Mouse (Mus musculus) lung, embryonic 16.5 days (tissue): ENCODE measurements around the gene Dffa. TPM values are rescaled to one million over a fixed set of nuclear protein-coding genes. Genes with fewer than 3 reads are reported as not detected.

Source experiments
- ATAC-seq: fragments of 200-750 bp; cut with Nextera tagmentation; 2 replicates; pipeline ENCODE4 v1.8.0; 2017; ENCODE audit warnings: low read depth, mild to moderate bottlenecking, moderate library complexity
- H3K27ac ChIP-seq: fragments of 300-500 bp; sonication (generic); 2 replicates; pipeline ENCODE4 v1.5.1; 2014; ENCODE audit warnings: mild to moderate bottlenecking, control low read depth, low read length
- H3K27me3 ChIP-seq: fragments of 300-500 bp; sonication (generic); 2 replicates; pipeline ENCODE4 v1.6.1; 2014; ENCODE audit warnings: low read depth, low read length, mixed read lengths; ENCODE audit not compliant: control insufficient read depth, insufficient read depth
- H3K36me3 ChIP-seq: fragments of 300-500 bp; sonication (generic); 2 replicates; pipeline ENCODE4 v1.6.1; 2014; ENCODE audit warnings: low read length; ENCODE audit not compliant: control insufficient read depth, insufficient read depth
- H3K4me1 ChIP-seq: fragments of 300-500 bp; sonication (generic); replicated peaks from 2 replicates; pipeline ENCODE4 v1.6.1; 2014; ENCODE audit warnings: low read length, mixed read lengths; ENCODE audit not compliant: control insufficient read depth, insufficient read depth
- H3K4me2 ChIP-seq: fragments of 300-500 bp; sonication (generic); 2 replicates; pipeline ENCODE4 v1.6.1; 2014; ENCODE audit warnings: low read depth, low read length, control low read depth
- H3K4me3 ChIP-seq: fragments of 300-500 bp; sonication (generic); 2 replicates; pipeline ENCODE4 v1.5.1; 2014; ENCODE audit warnings: mild to moderate bottlenecking, low read length, control low read depth
- H3K9ac ChIP-seq: fragments of 300-500 bp; sonication (generic); 2 replicates; pipeline ENCODE4 v1.6.1; 2014; ENCODE audit warnings: low read length, control low read depth
- H3K9me3 ChIP-seq: fragments of 300-500 bp; sonication (generic); 2 replicates; pipeline ENCODE4 v1.6.1; 2016; ENCODE audit warnings: low read length; ENCODE audit not compliant: control insufficient read depth
- WGBS: fragments of 180-500 bp; shearing (Covaris S2); extraction: QIAGEN DNeasy Blood & Tissue Kit; methylation state at CpG from one replicate; pipeline ENCODE4 v1.1.7; 2014; 5-methylcytosine and 5-hydroxymethylcytosine counted together
- polyA plus RNA-seq: library from polyadenylated mRNA; unstranded; fragments of >200 nt; fragmentation: Nextera tagmentation; extraction: Ambion mirVana; gene quantifications from 2 replicates; pipeline ENCODE4 v1.2.1, GENCODE M21; 2015

Dffa gene
- polyA plus RNA-seq, 1 experiment from 2014 or later: 33.2 TPM

- ATAC-seq: no peak
- H3K4me2 ChIP-seq: peak overlapping the region; percentile 74
- H3K9ac ChIP-seq: peak overlapping the region; percentile 78
- H3K4me3 ChIP-seq: peak overlapping the region; percentile 68
- H3K27me3 ChIP-seq: no peaks in the 10 kb centered on the region
- H3K4me1 ChIP-seq: peaks cover 10% of the 10 kb centered on the region; the same call in 1 of the 2 replicates
- WGBS: 50% methylated on average over 18 of the region's 18 CpGs
- H3K9me3 ChIP-seq: no peaks in the 10 kb centered on the region
- H3K27ac ChIP-seq: no peak overlapping the region
- no peaks in the 10 kb centered on the region for H3K36me3 ChIP-seq
These were observed 32.3 kb downstream of the Dffa start for GRCm38 (mm10) chr4:149136116-149136850.

- Histone ChIP-seq H3K4me1 (peaks cover 10% of the 10 kb centered on the region; the same call in 1 of the 2 replicates), H3K4me2 (peak within 1 kb of the TSS; percentile 74), H3K27ac (peak within 1 kb of the TSS; percentile 83), H3K4me3 (peak within 1 kb of the TSS; percentile 68), H3K36me3 (no peaks in the 10 kb centered on the region), H3K9ac (peak within 1 kb of the TSS; percentile 78), H3K27me3 (no peaks in the 10 kb centered on the region), H3K9me3 (no peaks in the 10 kb centered on the region)
- ATAC-seq: peak; percentile 96
- WGBS: under 1% methylated on average over 67 of the region's 68 CpGs
These were observed 33.2 kb downstream of the Dffa start, which contains the start of gene Cenps for GRCm38 (mm10) chr4:149136982-149137770. Gene Cenps, minus strand, starts transcription at chr4:149137629.

GRCm38 (mm10) chr4:149138515-149138914, 34.6 kb downstream of the Dffa start:
- H3K4me1 ChIP-seq: peaks cover 5% of the 10 kb centered on the region; the same call in 1 of the 2 replicates
- no peak overlapping the region for H3K27ac ChIP-seq
- no peak overlapping the region for H3K4me2 ChIP-seq
- no peaks in the 10 kb centered on the region for H3K27me3 ChIP-seq
- no peak overlapping the region for H3K9ac ChIP-seq
- no peaks in the 10 kb centered on the region for H3K9me3 ChIP-seq
- no peaks in the 10 kb centered on the region for H3K36me3 ChIP-seq
- no peak overlapping the region for H3K4me3 ChIP-seq
- no peak for ATAC-seq
- WGBS: 61% methylated on average over 8 of the region's 8 CpGs

DNA sequence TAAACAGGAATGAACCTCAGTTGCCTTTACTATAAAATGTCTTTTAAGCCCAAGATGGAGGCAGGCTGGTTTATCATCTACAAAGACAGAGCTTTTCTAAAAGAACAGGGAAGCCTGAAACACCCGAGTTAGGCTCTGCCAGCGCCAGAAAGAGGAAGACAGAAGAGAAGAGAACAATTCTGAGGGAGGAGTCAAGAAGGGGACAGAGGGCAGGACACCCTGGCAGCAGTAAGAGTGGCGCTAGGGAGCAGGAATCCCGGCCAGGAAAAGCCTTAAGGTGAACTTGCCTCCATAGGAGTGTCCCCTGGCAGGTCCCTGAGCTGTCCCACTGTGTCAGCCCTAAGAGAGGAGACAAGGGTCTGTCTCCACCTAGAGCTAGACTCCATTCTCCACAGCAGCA, 39.6 kb downstream of the Dffa start:
- Histone ChIP-seq H3K9me3 (no peaks in the 10 kb centered on the region), H3K27ac (no peak overlapping the region), H3K4me1 (peaks cover 3% of the 10 kb centered on the region; the same call in 1 of the 2 replicates), H3K4me3 (no peak overlapping the region), H3K4me2 (no peak overlapping the region), H3K27me3 (no peaks in the 10 kb centered on the region), H3K9ac (no peak overlapping the region), H3K36me3 (no peaks in the 10 kb centered on the region)
- ATAC-seq: no peak
- WGBS: 31% methylated on average over 4 of the region's 4 CpGs

GRCm38 (mm10) chr4:149144459-149144858, 40.5 kb downstream of the Dffa start:
- H3K27me3 ChIP-seq: no peaks in the 10 kb centered on the region
- no peaks in the 10 kb centered on the region for H3K36me3 ChIP-seq
- H3K27ac ChIP-seq: no peak overlapping the region
- H3K4me3 ChIP-seq: no peak overlapping the region
- no peak overlapping the region for H3K9ac ChIP-seq
- ATAC-seq: peak; percentile 88
- peaks cover 3% of the 10 kb centered on the region; the same call in 1 of the 2 replicates for H3K4me1 ChIP-seq
- no peaks in the 10 kb centered on the region for H3K9me3 ChIP-seq
- WGBS: 4% methylated on average over 3 of the region's 3 CpGs
- H3K4me2 ChIP-seq: no peak overlapping the region

DNA sequence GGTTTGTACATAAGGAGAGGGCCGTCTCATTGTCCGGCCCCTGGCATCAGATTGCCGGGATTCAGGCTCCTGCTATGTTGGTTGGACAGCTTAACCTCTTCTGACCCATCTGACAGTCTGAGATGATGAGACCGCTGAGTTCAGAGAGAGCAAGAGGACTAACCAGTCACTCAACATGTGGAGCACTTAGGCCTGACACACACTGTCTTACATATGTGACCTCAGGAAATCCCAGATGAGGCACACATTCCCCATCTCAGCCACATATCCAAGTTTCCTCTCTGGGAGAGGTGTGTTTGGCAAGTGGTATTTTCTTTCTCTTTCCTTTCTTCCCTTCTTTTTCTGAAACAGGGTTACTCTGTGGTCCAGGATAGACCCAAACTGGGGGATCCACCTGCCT, 41.2 kb downstream of the Dffa start:
- no peak overlapping the region for H3K27ac ChIP-seq
- no peak for ATAC-seq
- H3K4me2 ChIP-seq: no peak overlapping the region
- H3K4me1 ChIP-seq: peaks cover 3% of the 10 kb centered on the region; the same call in 1 of the 2 replicates
- H3K36me3 ChIP-seq: 0 out of 2 replicates have a peak, but pooled peaks cover under 1% of the 10 kb centered on the region
- H3K9me3 ChIP-seq: no peaks in the 10 kb centered on the region
- H3K9ac ChIP-seq: no peak overlapping the region
- no peak overlapping the region for H3K4me3 ChIP-seq
- WGBS: 71% methylated on average over 4 of the region's 4 CpGs
- no peaks in the 10 kb centered on the region for H3K27me3 ChIP-seq

GRCm38 (mm10) chr4:149147528-149147927, 43.6 kb downstream of the Dffa start:
- ATAC-seq: no peak
- Histone ChIP-seq H3K27ac (no peak overlapping the region), H3K4me3 (no peak overlapping the region), H3K9ac (no peak overlapping the region), H3K4me1 (peaks cover 3% of the 10 kb centered on the region; the same call in 1 of the 2 replicates), H3K9me3 (no peaks in the 10 kb centered on the region), H3K36me3 (peaks cover 21% of the 10 kb centered on the region), H3K4me2 (no peak overlapping the region), H3K27me3 (no peaks in the 10 kb centered on the region)
- WGBS: 68% methylated on average over 7 of the region's 7 CpGs

GRCm38 (mm10) chr4:149148084-149148483, 44.1 kb downstream of the Dffa start:
- no peak overlapping the region for H3K4me3 ChIP-seq
- H3K27ac ChIP-seq: no peak overlapping the region
- no peaks in the 10 kb centered on the region for H3K27me3 ChIP-seq
- peaks cover 26% of the 10 kb centered on the region for H3K36me3 ChIP-seq
- H3K4me2 ChIP-seq: no peak overlapping the region
- whole genome bisulfite sequencing: 72% methylated on average over 4 of the region's 4 CpGs
- ATAC-seq: no peak
- peaks cover 3% of the 10 kb centered on the region; the same call in 1 of the 2 replicates for H3K4me1 ChIP-seq
- H3K9me3 ChIP-seq: no peaks in the 10 kb centered on the region
- H3K9ac ChIP-seq: no peak overlapping the region

- Histone ChIP-seq H3K4me1 (peaks cover 3% of the 10 kb centered on the region; the same call in 1 of the 2 replicates), H3K27ac (no peak overlapping the region), H3K4me2 (no peak overlapping the region), H3K36me3 (peaks cover 37% of the 10 kb centered on the region), H3K9me3 (no peaks in the 10 kb centered on the region), H3K27me3 (no peaks in the 10 kb centered on the region), H3K9ac (no peak overlapping the region), H3K4me3 (no peak overlapping the region)
- 79% methylated on average over 9 of the region's 9 CpGs for WGBS
- no peak for ATAC-seq
These were observed 45.2 kb downstream of the Dffa start for GRCm38 (mm10) chr4:149149196-149149595.
